Mouse (Mus musculus) lung, adult 2 months (tissue): ENCODE measurements around the gene Figla.

Experiments used
- CTCF ChIP-seq: fragments of 200-500 bp; IDR thresholded peaks from 2 replicates; pipeline ENCODE4 v1.5.1; 2011; ENCODE audit warnings: mild to moderate bottlenecking, low read length, control low read depth; ENCODE audit not compliant: insufficient read depth
- POLR2A ChIP-seq: fragments of 200-500 bp; IDR thresholded peaks from 2 replicates; pipeline ENCODE4 v1.6.1; 2011; ENCODE audit warnings: low read depth, mild to moderate bottlenecking, control low read depth, low read length, borderline replicate concordance; ENCODE audit errors: extremely low read depth

DNA sequence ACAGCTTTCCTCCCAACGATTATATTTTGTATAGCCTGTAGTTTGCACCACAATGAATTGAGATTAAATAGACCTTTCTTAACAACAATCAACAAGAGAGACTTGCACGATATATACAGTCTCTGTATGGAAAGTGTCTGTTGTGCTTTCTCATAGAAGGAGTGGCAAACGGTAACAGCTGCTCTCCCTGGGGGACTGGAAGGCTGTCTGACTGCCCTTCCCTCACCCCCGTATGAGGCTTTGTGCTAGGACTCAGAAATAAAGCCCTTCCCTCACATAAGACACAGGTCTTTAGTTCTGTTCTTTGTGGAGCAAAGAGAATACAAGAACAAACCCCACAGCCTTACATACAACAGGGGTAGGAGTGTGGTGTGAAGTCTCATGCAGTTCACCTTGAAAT is 37.1 kb downstream of the Figla start:
- TF ChIP-seq POLR2A (no peak), CTCF (no peak)
